Mouse (Mus musculus) neural tube, postnatal 0 days (tissue): ENCODE measurements around the gene Ccdc110. TPM values are rescaled to one million over a fixed set of nuclear protein-coding genes. Genes with fewer than 3 reads are reported as not detected.

ENCODE experiments used
- polyA plus RNA-seq: library from polyadenylated mRNA; unstranded; fragments of >200 nt; fragmentation: Nextera tagmentation; extraction: Ambion mirVana; gene quantifications from 2 replicates; pipeline ENCODE4 v1.2.1, GENCODE M21; 2015

The Ccdc110 gene
- 0.09 and 0.17 TPM in 2 replicates for polyA plus RNA-seq

DNA sequence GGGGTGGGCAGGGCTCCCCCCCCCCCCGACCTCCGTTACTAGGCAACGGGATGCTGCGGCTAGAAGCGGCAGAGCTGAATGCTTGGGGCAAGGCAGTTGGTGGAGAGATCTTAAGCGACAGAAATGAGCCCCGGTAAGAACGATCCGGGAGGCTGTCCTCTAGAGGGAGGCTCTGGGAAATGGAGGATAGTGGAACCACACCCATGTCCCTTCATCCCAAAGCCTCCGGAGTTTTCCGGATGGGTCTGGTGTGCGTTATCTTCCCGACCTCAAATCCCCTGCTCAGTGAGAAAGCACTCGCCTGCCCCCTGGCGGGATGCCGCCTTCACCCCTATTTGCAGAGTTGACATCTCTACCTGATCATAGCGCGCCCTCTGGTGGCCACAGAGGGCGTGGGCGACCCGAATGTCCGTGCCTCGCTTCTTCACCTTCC is at the start of gene Ccdc110:
Gene Ccdc110, plus strand, starts transcription at position 38 of the 433 bp plus-strand sequence.

DNA sequence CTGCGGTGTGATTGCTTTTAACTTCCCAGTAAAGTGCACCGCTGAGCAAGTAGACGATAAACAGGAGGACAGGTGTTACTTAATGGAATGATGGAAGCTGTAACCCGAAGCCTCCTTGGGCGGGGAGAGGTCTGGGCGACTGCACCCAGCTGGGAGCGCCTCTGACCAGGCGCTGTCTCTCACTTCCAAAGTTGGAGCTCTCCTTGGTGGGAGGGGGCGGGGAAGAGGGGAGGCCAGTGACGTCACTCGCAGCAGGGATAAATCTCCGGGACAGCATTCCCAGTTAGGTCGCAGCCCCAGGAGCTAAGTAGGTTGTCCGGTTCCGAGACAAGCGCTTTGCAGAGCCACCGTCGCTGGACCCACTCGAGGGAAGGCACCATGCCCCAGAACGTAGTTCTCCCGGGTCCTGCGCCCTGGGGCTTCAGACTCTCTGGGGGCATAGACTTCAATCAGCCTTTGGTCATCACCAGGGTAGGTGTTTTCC is 49.2 kb upstream of the Ccdc110 start, which contains the start of gene Pdlim3:
Gene Pdlim3, plus strand, starts transcription at position 260 of the 484 bp plus-strand sequence.

DNA sequence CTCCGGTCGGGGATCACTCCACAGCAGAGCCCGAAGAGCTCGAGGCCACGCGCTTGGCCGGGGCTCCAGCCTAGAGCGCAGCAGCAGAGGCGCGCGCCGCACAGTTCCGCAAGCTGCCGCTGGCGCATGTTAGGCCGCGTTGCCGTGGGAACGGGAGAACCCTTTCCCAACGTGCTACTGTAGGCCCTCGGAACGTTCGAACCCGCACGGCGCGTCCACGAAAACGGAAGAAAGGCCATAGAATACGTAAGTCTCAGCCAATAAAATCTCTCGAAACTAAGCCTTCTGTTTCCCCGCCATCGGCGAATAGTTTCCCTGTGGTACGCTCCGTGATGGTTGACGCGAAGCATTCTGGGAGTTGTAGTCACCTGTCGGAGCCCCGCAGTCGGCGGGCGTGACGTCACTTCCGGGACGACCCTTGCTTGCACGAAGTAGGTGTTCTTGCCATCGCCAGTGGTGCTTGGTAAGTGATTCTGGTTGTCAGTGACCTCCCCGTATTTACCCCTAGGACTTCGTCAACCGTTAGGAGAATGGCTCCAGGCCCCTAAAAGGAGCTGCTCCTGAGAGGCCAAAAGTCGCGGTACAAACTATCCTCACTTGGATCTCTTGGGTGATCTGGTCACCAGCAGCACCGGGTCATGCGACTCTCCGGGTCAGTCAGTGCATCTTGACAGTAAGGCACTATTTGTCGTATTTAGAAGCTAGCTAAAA is 40.9 kb downstream of the Ccdc110 start, which contains the start of the genes 1700029J07Rik and Ufsp2:
Gene 1700029J07Rik, minus strand, starts transcription at position 127 of the 711 bp plus-strand sequence.
Gene Ufsp2, plus strand, starts transcription at position 403 of the 711 bp plus-strand sequence.

Other genes with a start within 250 kb of the Ccdc110 start
- gene Pdlim3, start 49.2 kb upstream of the Ccdc110 start, polyA plus RNA-seq = 6.0 and 7.5 TPM in 2 replicates
- 3.8 and 4.2 TPM in 2 replicates for gene 1700029J07Rik, start 40.6 kb downstream of the Ccdc110 start, polyA plus RNA-seq
- gene Ufsp2, start 40.9 kb downstream of the Ccdc110 start, polyA plus RNA-seq = 79.5 and 81.5 TPM in 2 replicates
- gene Lrp2bp, start 64.7 kb downstream of the Ccdc110 start, polyA plus RNA-seq = 0.18 and 0.28 TPM in 2 replicates
- 14.5 and 17.8 TPM in 2 replicates for gene Ankrd37, start 71.1 kb downstream of the Ccdc110 start, polyA plus RNA-seq
- 30.8 and 39.2 TPM in 2 replicates for gene Cfap97, start 217.2 kb downstream of the Ccdc110 start, polyA plus RNA-seq
- 18.2 and 22.1 TPM in 2 replicates for gene Snx25, start 217.5 kb downstream of the Ccdc110 start, polyA plus RNA-seq